Mouse (Mus musculus) urinary bladder, postnatal 36 days (tissue): ENCODE results near the gene Klhdc3.

Source experiments
- DNase-seq, 2 experiments: peaks; one replicate each; pipeline ENCODE4 v3.0.0; 2022; ENCODE audit warnings: low spot score in 2 of 2, mixed read lengths in 1 of 2

Klhdc3 gene

DNA sequence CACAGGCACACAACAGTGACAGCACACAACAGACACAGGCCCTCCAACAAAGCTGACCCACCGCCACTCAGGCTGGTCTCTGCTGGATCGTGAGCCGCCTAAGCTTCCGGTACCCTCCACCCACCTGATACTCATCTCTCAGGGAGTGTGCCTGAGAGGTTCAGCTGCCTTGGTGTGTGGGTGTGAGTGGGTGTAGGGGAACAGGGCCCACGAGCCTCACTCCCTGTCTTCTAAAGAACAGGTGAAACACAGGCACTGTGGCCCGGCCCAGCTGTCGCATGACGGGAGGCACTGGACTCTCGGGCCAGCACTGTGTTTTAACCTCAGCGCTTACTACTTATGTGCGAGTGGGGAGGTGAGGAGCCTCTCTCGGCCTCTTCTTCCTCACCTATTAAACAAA lies 21.4 kb upstream of the Klhdc3 start:
- DNase-seq: no peak

DNA sequence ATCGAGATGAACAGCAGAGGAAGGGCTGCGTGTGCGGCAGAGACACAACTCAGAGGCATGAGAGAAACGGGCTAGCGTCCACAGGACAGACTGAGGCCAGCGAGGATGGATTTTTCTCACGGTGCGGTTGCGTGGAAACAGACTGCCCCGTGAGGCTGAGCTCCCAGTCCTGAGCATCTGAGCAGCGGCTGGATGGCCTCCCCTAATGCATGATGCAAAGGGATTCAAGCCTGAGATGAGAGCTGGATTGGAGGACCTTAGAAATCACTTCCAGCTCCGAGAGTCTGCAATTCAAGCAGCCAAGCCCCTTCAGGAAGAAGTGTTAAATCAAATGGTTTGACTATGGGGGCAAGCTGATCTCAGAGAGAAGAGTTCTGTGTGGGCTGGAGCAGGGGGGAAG lies 20.8 kb upstream of the Klhdc3 start:
- no peak for DNase-seq

DNA sequence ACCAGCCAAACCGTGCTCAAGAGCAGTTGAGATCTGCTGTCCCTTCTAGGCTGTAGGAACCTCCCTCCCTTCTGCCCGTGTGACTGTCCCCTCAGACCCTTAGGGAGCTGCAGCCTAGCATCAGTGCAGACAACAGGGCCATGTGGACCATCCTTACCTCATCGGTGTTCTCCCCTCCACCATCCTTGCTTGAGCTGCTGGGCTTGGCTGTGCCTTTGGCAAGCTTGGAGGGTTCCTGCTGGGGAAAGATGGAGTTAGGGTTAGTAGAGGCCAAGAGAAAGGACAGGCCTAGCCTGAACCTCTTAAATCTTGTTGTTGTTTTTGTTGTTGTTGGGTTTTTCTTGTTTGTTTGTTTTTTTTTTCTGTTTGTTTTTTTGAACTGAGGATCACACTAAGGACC lies 19.2 kb upstream of the Klhdc3 start:
- DNase-seq: no peak

- DNase-seq: no peak
Observed at GRCm38 (mm10) chr17:46699245-46699644, 18.5 kb upstream of the Klhdc3 start.

- DNase-seq: no peak
Observed at GRCm38 (mm10) chr17:46698515-46698914, 17.8 kb upstream of the Klhdc3 start.

DNA sequence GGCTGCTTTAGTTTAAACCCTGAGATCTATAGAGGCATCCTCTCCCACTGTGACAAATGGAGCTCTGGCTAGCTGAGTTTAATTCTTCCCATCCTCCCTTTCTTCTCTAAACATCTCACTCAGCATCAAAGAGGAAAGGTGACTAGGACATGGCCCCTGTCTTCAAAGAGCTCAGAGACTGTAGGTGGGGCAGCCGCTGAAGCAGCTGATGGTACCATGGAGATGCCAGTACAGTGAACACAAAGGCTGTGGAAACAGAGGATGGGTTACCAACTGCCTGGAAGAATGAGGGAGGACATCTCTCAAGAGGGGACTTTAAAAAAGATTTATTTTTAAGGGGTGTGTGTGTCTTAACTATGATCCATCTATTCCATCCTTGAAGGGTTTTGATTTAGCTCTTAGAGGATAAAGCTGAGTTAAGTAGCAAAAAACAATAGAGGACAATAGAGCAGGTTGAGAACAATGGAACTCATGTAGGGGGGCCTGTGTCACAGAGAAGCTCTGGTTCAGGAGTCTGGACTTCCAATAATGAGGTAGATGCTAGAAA lies 13.9 kb upstream of the Klhdc3 start:
- no peak for DNase-seq

- DNase-seq: no peak
Observed at GRCm38 (mm10) chr17:46691390-46691789, 10.7 kb upstream of the Klhdc3 start.

DNA sequence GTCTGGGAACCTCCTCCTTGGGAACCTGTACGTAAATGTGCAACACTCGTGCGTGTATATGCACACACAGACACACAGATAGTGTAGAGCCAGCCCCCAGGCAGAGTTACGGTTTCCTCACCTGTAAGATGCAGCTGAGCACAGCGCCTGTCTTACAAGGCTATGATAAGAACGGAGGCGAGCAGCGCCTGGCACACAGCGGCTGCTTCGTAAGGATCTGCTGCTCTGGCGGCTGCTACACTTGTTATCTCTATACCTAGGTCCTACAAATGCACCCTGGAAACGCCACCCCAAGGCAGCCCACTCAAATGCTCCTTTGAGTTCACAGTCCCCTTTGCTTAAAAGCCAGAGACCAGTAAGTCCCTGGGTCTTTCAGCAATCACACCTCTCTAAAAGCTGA lies 10.0 kb upstream of the Klhdc3 start:
- no peak for DNase-seq

- DNase-seq: no peak
Observed at GRCm38 (mm10) chr17:46685913-46686312, 5.2 kb upstream of the Klhdc3 start.

- DNase-seq: no peak
Observed at GRCm38 (mm10) chr17:46682654-46683389, 2.1 kb upstream of the Klhdc3 start.

DNA sequence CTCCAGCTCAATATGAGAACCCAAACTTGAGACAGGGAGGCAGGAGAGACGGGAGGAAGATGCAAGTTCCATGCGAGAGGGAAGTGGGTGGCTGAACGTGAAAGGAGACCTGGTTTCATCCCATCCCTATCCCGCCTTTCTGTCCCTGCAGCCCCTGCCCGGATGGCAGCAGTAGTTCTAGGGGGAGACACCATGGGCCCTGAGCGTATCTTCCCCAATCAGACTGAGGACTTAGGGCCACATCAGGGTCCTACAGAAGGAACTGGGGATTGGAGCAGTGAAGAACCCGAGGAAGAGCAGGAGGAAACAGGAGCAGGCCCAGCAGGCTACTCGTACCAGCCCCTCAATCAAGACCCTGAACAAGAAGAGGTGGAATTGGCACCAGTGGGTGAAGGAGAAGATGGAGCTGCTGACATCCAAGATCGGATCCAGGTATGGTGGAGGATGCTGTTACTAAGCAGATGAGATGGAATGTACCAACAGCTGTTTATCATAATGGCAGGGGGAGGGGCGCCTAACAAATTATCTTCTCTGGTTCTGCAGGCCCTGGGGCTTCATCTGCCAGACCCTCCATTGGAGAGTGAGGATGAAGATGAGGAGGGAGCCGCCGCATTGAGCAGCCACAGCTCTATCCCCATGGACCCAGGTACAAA lies 878 bp upstream of the Klhdc3 start:
- no peak for DNase-seq

DNA sequence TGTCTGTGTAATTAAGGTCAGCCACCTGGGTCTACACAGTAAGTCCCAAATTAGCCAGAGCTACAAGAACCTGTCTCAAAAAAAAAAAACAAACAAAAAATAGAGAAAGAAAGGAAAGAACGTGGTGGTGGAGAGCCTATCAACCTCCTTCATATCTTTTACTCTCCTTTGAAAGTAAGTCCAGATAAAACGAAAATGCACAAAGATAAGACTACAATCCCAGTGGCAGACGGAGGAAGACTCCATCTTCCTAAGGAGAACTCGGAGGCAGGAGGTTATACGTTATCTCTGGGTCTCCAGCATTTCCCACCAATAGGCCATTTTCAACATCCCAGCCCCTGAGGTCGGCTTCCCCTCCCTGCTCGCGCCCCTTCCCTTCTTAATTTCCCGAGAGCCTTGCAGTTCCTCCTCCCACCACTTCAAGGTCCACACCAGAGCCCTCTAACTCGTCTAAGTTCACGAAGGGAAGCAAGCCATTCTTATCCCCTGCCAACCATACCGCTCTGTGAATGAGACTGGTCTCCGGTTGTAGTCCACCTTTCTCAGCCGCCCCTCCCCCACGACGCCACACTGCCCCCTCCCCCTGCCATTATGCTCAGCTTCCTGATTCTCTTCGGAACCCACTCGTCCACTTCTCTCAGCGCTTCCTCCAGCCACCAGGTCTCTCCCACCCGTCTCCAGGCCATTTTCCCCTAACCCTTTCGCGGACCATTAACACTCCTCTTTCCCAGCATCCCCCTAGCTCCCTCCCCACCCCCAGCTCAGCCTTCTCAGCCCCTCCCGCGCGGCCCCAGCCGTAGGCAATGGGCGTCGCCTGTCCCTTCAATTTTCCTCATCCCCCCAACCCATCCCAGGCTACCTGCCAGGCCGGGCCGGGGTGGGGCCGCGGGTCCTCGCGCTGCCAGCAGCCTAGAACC lies 613 bp downstream of the Klhdc3 start:
- DNase-seq: no peak

DNA sequence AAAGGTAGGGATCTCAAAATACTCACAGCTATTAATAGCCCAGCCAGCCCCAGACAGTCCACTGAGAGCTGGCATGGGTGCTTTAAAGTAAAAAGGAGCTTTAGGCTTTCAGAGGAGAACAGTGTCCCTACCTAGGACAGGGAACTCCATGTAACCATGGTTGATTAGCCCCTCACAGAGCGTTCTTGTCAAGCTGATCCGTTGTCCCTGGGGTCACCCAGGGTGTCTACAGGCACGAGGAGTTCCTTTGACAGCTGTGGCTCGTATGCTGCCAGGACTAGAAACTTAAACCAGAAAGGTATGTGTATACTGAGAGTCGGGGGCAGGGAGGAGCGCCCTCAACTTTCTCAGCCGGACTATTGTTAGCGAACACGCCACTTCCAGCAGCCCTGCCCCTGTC lies 1.8 kb downstream of the Klhdc3 start:
- no peak for DNase-seq

GRCm38 (mm10) chr17:46678416-46678815 lies 2.3 kb downstream of the Klhdc3 start, which contains the start of gene Mea1:
Gene Mea1, plus strand, starts transcription at chr17:46678793.
- no peak for DNase-seq

GRCm38 (mm10) chr17:46674530-46675283 lies 6.0 kb downstream of the Klhdc3 start:
- DNase-seq: no peak

GRCm38 (mm10) chr17:46673850-46674529 lies 6.7 kb downstream of the Klhdc3 start, which contains the start of gene Rrp36:
Gene Rrp36, minus strand, starts transcription at chr17:46674352.
- peak; percentile 87 to 92 for DNase-seq

DNA sequence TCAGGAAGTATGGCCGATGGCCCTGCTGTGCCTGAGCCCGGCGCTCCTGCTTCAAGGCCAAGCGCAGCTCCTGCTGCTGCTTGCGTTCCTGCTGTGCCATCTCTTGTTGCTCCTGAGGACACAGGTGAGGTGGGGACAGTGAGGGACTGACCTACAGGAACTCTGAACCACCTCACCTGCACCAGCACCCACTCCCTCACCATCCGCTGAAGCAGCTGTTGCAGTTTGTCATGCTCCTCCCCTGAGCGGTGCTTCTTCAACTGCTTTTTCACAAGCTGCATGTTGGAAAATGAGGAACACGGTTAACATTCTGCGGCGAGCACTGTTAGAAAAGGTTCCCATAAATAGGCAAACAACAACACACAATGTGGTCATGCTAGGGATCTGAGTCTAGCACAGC lies 10.8 kb downstream of the Klhdc3 start:
- DNase-seq: no peak

- no peak for DNase-seq
Observed at GRCm38 (mm10) chr17:46667712-46668111, 13.0 kb downstream of the Klhdc3 start.

GRCm38 (mm10) chr17:46662730-46663129 lies 18.0 kb downstream of the Klhdc3 start:
- no peak for DNase-seq

DNA sequence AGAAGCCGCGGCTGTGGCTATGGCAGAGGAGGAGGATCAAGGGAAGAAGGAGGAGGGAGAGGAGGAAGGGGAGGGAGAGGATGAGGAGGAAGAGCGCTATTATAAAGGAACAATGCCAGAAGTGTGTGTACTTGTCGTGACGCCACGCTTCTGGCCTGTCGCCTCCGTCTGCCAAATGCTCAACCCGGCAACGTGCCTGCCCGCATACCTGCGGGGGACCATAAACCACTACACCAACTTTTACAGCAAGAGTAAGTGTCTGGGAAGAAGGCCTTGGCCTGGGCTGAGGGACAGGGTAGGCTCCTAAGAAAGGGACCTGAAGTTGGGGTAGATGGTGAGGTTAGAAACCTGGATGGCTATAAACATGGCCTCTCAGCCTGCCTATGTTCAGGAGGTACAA lies 18.7 kb downstream of the Klhdc3 start:
- no peak for DNase-seq

GRCm38 (mm10) chr17:46661351-46661750 lies 19.4 kb downstream of the Klhdc3 start:
- no peak for DNase-seq
